Mouse (Mus musculus) heart, embryonic 11.5 days (tissue): ENCODE measurements around the gene Gm10477. TPM values are rescaled to one million over a fixed set of nuclear protein-coding genes. Genes with fewer than 3 reads are reported as not detected.

Experiments used
- ATAC-seq: fragments of 200-750 bp; cut with Nextera tagmentation; replicated peaks from 2 replicates; pipeline ENCODE4 v1.8.0; 2017; ENCODE audit warnings: moderate library complexity; ENCODE audit not compliant: insufficient number of reproducible peaks, low FRiP score, low TSS enrichment
- H3K27ac ChIP-seq: fragments of 300-500 bp; sonication (generic); 2 replicates; pipeline ENCODE4 v1.5.1; 2014; ENCODE audit warnings: mild to moderate bottlenecking, low read depth, low read length
- H3K27me3 ChIP-seq: fragments of 300-500 bp; sonication (generic); 2 replicates; pipeline ENCODE4 v1.6.1; 2014; ENCODE audit warnings: mild to moderate bottlenecking, low read length, mixed read lengths; ENCODE audit not compliant: control insufficient read depth, insufficient read depth
- H3K36me3 ChIP-seq: fragments of 300-500 bp; sonication (generic); 2 replicates; pipeline ENCODE4 v1.6.1; 2014; ENCODE audit warnings: mild to moderate bottlenecking, low read length, moderate library complexity, mixed read lengths; ENCODE audit not compliant: control insufficient read depth, insufficient read depth
- H3K4me1 ChIP-seq: fragments of 300-500 bp; sonication (generic); 2 replicates; pipeline ENCODE4 v1.6.1; 2014; ENCODE audit warnings: low read length; ENCODE audit not compliant: control insufficient read depth, insufficient read depth
- H3K4me2 ChIP-seq: fragments of 300-500 bp; sonication (generic); 2 replicates; pipeline ENCODE4 v1.6.1; 2014; ENCODE audit warnings: mild to moderate bottlenecking, moderate library complexity
- H3K4me3 ChIP-seq: fragments of 300-500 bp; sonication (generic); 2 replicates; pipeline ENCODE4 v1.5.1; 2014; ENCODE audit warnings: low read depth, low read length
- H3K9ac ChIP-seq: fragments of 300-500 bp; sonication (generic); 2 replicates; pipeline ENCODE4 v1.6.1; 2014; ENCODE audit warnings: mild to moderate bottlenecking, low read depth, low read length, moderate library complexity
- H3K9me3 ChIP-seq: fragments of 300-500 bp; sonication (generic); replicated peaks from 2 replicates; pipeline ENCODE4 v1.6.1; 2016; ENCODE audit warnings: low read length; ENCODE audit not compliant: control insufficient read depth
- WGBS: fragments of 180-500 bp; shearing (Covaris S2); extraction: QIAGEN DNeasy Blood & Tissue Kit; methylation state at CpG from one replicate; pipeline ENCODE4 v1.1.7; 2014; ENCODE audit not compliant: insufficient replicate concordance; 5-methylcytosine and 5-hydroxymethylcytosine counted together
- polyA plus RNA-seq: library from polyadenylated mRNA; unstranded; fragments of >200 nt; fragmentation: Nextera tagmentation; extraction: Ambion mirVana; gene quantifications from 2 replicates; pipeline ENCODE4 v1.2.1, GENCODE M21; 2014

The Gm10477 gene
- polyA plus RNA-seq, 1 experiment from 2014 or later, result not detected

GRCm38 (mm10) chrX:56572465-56572864 is 47.9 kb downstream of the Gm10477 start:
- H3K4me2 ChIP-seq, result no peak overlapping the region
- no peaks in the 10 kb centered on the region for H3K4me1 ChIP-seq
- ATAC-seq, result no peak
- H3K27ac ChIP-seq, result no peak overlapping the region
- WGBS, result 20% methylated on average over 6 of the region's 6 CpGs
- H3K36me3 ChIP-seq, result no peaks in the 10 kb centered on the region
- no peaks in the 10 kb centered on the region for H3K9me3 ChIP-seq
- no peak overlapping the region for H3K4me3 ChIP-seq
- H3K27me3 ChIP-seq, result no peaks in the 10 kb centered on the region
- no peak overlapping the region for H3K9ac ChIP-seq

Other genes starting within 250 kb of the Gm10477 start
- 8.0 and 9.7 TPM in 2 replicates for gene Zfp449, start 178.3 kb upstream of the Gm10477 start, polyA plus RNA-seq
- 2.0 and 3.2 TPM in 2 replicates for gene Smim10l2a, start 150.2 kb upstream of the Gm10477 start, polyA plus RNA-seq
- 1.5 and 1.9 TPM in 2 replicates for gene Gm2174, start 76.8 kb upstream of the Gm10477 start, polyA plus RNA-seq
- gene Ints6l, start 69.9 kb upstream of the Gm10477 start, polyA plus RNA-seq, result 20.0 and 21.2 TPM in 2 replicates
- gene Gm648, start 24.9 kb downstream of the Gm10477 start, polyA plus RNA-seq, result not detected in 2 replicates
- gene Mmgt1, start 73.3 kb downstream of the Gm10477 start, polyA plus RNA-seq, result 27.8 and 28.1 TPM in 2 replicates
- gene Slc9a6, start 85.0 kb downstream of the Gm10477 start, polyA plus RNA-seq, result 4.4 and 4.7 TPM in 2 replicates
- gene Fhl1, start 207.0 kb downstream of the Gm10477 start, polyA plus RNA-seq, result 135 and 137 TPM in 2 replicates